Mouse (Mus musculus) kidney, adult 2 months (tissue): ENCODE data around the gene Ccdc144b.

Experiments used
- CTCF ChIP-seq: fragments of 200-500 bp; conservative IDR thresholded peaks from 2 replicates; pipeline ENCODE4 v1.5.1; 2011; ENCODE audit warnings: low read depth, mild to moderate bottlenecking, control low read depth, low read length, moderate library complexity, mixed read lengths; ENCODE audit not compliant: insufficient read depth, insufficient read length
- POLR2A ChIP-seq: fragments of 200-500 bp; IDR thresholded peaks from one replicate; pipeline ENCODE4 v1.6.1; 2011; ENCODE audit warnings: low read depth, low read length, control low read depth

DNA sequence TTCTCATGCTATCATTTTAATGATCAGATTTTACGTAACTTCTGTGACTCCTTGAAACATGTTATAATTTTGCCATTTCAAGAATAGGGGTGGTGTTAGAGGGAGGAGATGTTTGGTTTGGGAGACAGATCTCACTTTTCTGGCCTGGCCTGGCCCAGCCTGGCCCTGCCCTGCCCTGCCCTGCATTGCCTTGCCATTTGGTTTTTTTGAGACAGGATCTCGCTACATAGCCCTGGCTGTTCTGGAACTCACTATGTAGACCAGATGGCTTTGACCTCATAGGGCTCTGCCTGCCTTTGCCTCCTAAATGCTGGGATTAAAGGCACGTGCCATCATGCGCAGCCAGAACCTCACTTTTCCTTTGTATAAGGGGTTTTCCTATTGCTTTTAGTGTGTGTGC lies 17.1 kb upstream of the Ccdc144b start:
- TF ChIP-seq CTCF (no peak), POLR2A (no peak)
